Mouse (Mus musculus) activated CD4-positive, CD25-positive, alpha-beta regulatory T cell, adult 4 months (primary cell): Measurements from ENCODE around the gene Slc44a4. TPM values are rescaled to one million over a fixed set of nuclear protein-coding genes. Genes with fewer than 3 reads are reported as not detected.
"Not testable (repeated sequence)": the region's sequence is repeated elsewhere in the genome, so short reads cannot be mapped to it uniquely, and the experiment has no call there.

Experiments used
- ATAC-seq: one replicate; pipeline ENCODE4 v1.8.0; 2017
- polyA plus RNA-seq, 2 experiments: library from polyadenylated mRNA; unstranded; fragments of 100-300 nt; shearing (Covaris generic); gene quantifications; one replicate each; pipeline ENCODE4 v1.2.1; 2017

The Slc44a4 gene
- polyA plus RNA-seq, 2 experiments from 2014 or later, result not detected

DNA sequence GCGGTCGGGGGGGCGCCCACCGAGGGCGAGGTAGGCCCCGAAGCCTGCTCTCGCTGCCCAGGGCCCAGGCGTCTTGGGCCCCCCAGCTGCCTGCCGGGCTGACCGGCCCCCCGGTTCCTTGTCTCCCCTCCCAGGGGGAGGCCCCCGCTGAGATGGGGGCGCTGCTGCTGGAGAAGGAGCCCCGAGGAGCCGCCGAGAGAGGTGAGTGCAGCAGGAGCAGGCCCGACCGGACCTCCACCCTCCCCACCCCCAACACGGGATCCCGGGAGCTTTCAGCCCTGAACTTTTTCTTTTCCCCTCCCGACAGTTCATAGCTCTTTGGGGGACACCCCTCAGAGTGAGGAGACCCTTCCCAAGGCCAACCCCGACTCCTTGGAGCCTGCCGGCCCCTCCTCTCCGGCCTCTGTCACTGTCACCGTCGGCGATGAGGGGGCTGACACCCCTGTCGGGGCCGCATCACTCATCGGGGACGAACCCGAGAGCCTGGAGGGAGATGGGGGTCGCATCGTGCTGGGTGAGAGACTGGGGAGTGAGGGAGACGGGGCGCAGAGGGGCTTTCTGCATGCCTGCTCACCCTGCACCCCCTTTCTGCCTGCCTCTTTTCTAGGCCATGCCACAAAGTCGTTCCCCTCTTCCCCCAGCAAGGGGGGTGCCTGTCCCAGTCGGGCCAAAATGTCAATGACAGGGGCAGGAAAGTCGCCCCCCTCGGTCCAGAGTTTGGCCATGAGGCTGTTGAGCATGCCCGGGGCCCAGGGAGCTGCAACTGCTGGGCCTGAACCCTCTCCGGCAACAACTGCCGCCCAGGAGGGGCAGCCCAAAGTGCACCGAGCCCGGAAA lies 15.0 kb upstream of the Slc44a4 start:
- ATAC-seq, result peak; percentile 24

DNA sequence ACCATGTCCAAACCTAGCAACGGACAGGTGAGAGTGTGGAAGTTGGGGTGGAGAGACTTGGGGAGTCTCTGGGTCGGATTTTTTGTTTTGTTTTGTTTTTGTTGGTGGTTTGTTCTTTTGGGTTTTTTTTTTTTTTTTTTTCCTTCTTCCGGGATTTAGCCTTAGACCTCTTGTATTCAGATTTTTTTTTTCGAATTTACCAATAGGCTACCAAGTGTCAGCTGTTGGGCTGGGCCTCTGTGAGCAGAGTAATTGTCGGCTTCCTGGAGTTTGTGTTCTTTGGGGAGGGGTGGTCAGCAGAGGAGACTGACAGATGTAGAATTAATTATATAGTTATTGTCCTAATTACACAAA lies 14.4 kb upstream of the Slc44a4 start:
- peak; percentile 53 for ATAC-seq

DNA sequence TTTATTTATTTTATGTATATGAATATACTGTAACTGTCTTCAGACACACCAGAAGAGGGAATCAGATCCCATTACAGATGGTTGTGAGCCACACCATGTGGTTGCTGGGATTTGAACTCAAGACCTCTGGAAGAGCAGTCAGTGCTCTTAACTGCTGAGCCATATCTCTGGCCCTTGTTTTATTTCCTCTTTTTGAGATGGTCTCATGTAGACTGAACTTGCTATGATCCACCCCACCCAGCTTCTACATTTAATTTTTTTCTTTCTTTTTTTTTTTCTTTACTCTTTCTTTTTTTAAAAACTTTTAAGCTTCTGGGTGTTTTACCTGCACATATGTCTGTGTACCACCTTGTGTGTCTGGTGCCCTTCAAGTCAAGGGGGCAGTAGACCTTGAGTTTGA lies 13.4 kb upstream of the Slc44a4 start:
- not testable (repeated sequence) for ATAC-seq

DNA sequence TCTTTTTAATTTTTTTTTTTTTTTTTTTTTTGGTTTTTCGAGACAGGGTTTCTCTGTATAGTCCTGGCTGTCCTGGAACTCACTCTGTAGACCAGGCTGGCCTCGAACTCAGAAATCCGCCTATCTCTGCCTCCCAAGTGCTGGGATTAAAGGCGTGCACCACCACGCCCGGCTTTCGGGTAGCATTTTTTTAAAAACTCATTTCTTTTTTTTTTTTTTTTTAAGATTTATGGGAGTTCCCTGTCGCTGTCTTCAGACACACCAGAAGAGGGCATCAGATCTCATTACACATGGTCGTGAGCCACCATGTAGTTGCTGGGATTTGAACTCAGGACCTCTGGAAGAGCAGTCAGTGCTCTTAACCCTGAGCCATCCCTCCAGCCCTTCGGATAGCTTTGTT lies 12.3 kb upstream of the Slc44a4 start:
- not testable (repeated sequence) for ATAC-seq

DNA sequence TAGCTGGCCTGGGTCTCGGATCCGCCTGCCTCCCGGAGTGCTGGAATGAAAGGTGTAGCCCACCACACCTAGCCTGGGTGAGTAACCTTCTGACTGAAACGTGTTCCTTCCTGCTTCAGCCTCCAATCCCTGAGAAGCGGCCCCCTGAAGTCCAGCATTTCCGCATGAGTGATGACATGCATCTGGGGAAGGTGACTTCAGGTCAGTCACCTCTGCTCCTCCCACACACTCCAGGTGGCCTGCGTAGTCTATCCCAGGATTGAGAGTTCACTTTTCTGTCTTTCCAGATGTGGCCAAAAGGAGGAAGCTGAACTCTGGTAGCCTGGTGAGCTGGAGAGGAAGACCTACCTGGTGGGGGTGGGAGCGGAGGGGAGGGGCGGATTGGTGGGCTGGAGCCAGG lies 11.4 kb upstream of the Slc44a4 start:
- no peak for ATAC-seq

DNA sequence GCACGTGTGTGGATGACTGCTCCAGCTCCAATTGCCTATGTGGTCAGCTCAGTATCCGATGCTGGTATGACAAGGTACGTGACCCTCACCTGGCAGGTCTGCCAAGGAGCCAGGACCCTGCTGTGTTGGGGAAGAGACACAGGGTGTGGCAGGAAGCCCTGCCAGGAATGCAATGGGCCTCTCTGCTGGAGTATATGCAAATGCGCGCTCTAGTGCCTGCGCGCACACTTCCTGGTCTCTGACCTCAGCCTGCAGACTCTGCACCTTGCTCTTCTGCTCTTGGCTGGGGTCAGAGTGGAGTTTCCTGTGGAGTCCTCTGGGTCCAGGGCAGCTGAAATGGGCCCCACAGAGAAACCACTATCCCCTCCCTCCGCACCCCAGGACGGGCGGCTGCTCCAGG lies 3.3 kb upstream of the Slc44a4 start:
- ATAC-seq, result no peak

DNA sequence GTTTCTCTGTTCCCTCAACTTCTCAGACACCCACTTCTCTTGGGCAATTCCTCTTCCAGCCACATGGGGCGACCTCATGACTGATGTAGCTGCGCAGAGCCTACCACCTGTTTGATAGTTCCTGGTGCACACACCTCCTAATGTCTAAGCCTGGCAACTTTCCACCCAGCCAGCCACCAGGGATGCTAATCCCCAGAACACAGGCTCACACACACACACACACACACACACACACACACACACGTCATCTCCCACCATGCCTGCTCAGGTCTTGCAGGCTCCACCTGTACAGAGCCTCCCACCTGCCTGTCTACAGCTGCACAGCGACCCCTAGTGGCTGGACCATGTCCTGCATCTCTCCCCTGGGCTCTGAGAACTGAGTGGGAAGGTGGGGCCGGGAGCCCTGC lies 2.3 kb upstream of the Slc44a4 start:
- ATAC-seq, result peak; percentile 89

DNA sequence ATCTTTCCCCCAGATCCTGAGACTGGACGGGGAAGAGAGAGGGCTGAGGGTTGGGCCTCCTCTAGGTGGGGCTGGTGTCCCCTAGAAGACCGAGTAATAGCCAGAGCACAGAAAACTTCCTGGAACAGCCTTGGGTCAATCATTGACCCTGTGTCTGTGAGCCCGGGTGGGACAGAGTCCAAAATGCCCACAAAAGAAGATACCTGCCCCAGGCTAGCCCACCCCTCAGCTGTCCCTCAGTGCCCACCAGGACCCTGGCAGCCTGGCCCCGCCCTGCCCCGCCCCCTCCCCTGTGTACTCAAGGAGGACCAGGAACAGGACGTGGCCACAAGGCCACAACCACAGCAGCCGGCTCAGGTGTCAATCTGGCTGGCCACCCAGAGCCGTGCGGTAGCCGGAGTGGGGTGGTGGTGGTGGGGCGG lies 1.2 kb downstream of the Slc44a4 start:
- ATAC-seq, result no peak

DNA sequence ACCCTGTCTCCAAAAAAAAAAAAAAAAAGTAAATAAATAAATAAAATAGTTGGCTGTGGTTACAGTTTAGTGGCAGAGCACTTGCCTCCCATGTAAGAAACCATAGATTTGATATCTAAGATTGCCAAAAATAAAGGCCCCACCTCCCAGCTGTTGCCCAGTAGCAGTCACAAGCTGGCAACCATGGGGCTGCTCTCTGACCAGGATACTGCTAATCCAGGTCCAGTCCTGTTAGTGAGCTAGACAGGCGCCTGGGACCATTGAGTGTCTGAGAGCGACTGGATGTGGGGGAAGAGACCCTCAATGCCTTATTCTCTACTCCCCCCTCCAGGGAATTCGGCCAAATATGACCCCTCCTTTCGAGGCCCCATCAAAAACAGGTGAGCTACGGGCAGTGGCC lies 2.0 kb downstream of the Slc44a4 start:
- ATAC-seq, result no peak

DNA sequence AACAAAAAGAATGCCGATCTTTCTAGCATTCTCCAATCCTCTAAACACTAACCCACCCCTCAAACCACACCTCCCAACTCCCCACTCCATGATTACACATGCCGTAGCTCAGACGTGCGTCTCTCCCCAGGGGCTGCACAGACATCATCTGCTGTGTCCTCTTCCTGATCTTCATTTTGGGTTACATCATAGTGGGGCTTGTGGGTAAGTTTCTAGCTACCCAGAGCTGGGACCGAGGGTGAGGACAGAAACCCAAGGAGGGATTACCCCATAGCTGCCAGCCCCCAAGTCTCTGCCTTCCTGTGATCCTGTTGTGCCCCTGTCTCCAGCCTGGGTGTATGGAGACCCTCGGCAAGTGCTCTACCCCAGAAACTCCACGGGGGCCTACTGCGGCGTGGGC lies 2.9 kb downstream of the Slc44a4 start:
- no peak for ATAC-seq

DNA sequence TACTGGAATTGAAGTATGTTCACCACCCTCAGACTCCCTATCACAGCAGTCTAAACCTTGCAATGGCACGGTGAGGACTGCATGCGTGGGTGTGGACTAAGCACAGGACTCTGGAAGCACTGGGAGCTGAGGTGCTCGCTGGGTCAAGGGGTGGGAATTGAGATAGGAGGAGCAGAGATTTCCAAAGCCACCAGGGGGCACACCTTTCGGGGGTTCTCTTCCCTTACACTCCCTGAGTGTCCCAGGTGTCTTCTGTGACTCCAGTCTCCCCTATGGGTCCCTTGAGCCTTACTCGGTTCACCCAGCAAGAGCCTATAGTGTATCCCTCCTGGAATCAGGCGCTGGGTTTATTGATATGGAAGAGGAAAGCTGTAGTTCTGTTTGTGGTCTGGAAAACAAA lies 8.7 kb downstream of the Slc44a4 start:
- ATAC-seq, result no peak

DNA sequence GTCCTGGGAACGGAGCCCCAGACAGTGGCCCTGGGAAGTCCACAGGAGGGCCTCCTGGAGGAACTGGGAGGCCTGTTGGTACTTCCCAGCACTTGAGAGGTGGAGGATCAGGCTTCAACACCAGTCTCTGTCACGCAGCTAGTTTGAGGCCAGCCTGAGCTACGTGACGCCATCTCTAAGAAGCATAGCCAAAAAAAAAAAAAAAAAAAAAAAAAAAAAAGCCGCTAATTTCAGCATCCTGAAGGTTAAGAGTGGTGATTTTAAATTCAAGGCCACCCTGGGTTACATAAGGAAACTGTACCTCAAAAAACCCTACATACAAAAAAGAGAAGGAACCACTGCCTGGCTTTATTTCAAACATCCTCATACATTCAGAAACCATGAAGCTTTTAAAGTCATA lies 10.0 kb downstream of the Slc44a4 start:
- ATAC-seq, result no peak

DNA sequence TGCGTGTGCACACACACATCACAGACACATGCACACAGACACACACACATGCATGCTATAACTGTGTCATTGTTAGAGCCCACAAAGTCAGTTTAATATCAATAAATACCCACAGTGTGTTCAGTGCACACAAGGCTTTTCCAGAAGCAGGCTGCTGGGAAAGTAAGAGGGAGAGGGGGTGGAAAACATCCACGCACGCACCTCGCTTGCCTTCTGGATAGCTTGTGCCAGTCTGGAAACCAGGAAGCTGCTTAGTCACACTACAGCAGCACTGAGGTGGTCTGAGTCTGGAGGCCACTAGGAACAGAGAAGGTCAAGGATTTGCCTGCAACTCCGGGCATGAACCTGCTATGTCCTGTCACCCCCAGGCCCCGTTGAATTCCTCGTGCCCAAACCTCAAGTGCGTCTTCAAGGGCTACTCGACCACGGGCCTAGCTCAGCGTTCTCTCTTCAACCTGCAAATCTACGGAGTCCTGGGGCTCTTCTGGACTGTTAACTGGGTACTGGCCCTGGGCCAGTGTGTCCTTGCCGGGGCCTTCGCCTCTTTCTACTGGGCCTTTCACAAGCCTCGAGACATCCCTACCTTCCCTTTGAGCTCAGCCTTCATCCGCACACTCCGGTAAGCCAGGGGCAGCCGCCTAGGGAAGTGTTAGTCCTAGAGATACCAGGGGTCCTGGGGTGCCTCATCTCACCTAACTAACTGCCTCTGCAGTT lies 13.2 kb downstream of the Slc44a4 start:
- no peak for ATAC-seq

DNA sequence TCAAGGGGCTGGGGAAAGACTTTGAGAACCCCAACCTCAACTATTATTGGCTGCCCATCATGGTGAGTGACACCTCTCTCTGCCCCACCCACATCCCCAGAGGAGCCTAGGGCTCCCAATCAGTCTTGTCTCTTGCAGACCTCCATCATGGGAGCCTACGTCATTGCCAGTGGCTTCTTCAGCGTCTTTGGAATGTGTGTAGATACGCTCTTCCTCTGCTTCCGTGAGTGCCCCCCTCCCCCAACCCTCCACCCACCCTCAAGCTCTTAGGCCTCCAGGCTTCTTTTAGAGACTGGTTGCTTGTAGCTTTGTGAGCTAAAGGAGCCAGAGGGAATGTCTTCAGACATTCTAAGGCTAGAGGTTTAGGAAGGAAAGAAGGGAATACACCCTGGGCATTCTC lies 14.6 kb downstream of the Slc44a4 start:
- ATAC-seq, result no peak

DNA sequence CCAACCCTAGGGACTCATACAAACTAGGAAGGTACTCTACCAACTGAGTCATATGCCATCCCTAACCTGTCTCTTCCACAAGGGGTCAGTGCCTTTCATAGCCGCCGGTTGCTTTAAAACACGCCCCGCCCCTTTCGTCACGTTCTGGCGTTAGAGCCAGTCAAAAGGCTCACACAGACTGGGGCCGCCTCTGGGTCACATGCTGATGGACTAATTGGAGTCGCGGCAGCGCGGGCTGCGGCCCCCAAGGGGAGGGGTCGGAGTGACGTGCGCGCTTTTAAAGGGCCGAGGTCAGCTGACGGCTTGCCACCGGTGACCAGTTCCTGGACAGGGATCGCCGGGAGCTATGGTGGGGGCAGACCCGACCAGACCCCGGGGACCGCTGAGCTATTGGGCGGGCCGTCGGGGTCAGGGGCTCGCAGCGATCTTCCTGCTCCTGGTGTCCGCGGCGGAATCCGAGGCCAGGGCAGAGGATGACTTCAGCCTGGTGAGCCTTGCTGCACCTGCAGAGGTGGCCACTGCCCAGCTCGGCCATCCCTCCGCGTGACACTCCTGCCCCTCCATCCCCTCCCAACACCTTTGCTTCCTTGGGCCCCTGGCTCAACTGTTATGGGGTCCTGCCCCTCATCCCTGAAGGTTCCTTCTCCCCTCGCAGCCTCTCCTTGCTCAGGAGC lies 16.9 kb downstream of the Slc44a4 start, which contains the start of gene Neu1:
TSS of gene Neu1 (plus strand) at position 193 of the 674 bp plus-strand sequence.
- ATAC-seq, result peak; percentile 91

DNA sequence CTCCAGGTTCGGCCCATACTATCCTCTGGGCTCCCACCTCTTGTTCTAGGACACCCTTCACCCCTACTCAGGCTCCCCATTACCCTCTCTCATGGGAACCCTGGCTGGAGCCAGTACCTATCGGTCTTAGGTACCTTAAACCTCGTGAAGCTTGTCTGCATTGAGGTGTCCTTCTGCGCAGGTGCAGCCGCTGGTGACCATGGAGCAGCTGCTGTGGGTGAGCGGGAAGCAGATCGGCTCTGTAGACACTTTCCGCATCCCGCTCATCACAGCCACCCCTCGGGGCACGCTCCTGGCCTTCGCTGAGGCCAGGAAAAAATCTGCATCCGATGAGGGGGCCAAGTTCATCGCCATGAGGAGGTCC lies 17.5 kb downstream of the Slc44a4 start:
- ATAC-seq, result peak; percentile 17

DNA sequence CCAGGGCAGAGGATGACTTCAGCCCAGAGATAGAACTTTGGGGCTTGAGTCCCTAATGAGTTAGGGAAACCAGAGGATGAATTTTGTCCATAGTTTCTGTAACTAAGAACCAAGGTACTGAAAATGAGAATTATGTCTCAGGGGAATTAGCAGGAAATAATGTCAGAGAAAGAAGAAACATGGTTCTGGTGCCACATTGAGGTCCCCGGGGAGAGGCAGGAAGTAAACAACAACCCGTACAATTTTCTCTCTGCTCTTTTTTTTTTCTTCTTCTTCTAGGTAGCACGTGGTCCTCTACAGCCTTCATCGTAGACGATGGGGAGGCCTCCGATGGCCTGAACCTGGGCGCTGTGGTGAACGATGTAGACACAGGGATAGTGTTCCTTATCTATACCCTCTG lies 18.0 kb downstream of the Slc44a4 start:
- ATAC-seq, result peak; percentile 20

DNA sequence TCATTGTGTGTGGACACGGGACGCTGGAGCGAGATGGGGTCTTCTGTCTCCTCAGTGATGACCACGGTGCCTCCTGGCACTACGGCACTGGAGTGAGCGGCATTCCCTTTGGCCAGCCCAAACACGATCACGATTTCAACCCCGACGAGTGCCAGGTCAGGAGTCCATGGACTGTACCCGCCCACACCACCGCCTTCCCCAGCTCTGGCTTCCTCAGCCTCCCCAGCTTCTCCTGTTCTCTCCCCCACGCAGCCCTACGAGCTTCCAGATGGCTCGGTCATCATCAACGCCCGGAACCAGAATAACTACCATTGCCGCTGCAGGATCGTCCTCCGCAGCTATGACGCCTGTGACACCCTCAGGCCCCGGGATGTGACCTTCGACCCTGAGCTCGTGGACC lies 19.8 kb downstream of the Slc44a4 start:
- no peak for ATAC-seq

DNA sequence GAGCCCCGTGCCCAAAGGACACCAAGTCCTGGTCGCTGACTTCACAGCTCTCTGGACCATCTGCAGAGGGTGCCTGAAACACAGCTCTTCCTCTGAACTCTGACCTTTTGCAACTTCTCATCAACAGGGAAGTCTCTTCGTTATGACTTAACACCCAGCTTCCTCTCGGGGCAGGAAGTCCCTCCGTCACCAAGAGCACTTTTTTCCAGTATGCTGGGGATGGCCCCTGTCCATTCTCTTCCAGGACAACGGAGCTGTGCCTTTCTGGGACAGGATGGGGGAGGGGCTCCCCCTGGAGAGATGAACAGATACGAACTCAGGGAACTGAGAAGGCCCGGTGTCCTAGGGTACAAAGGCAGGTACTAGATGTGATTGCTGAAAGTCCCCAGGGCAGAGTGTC lies 20.6 kb downstream of the Slc44a4 start:
- ATAC-seq, result no peak

DNA sequence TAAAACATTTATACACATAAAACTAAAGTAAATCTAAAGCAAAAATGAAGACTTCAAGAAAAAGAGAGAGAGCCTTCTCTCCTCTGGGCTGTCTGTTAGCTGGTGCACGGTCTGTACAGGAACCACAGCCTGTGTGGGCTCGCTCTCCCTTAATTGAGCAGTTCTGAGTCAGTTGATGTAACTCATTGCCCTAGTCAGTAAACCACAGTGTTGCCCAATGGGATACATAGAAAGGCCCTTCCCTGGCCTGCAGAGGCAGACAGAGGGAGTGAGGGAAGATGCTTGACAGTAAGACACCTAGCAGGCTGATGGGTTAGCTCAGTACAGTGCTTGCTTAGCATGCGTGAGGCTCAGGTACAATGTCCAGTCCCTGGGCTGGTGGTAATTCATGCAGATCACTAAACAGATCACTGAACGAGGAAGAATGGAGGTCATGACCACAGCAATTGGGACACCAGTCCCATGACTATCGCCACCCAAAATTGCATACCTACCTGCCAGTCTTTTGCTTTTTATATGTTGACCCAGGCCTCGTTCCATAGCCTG lies 23.8 kb downstream of the Slc44a4 start:
- no peak for ATAC-seq

DNA sequence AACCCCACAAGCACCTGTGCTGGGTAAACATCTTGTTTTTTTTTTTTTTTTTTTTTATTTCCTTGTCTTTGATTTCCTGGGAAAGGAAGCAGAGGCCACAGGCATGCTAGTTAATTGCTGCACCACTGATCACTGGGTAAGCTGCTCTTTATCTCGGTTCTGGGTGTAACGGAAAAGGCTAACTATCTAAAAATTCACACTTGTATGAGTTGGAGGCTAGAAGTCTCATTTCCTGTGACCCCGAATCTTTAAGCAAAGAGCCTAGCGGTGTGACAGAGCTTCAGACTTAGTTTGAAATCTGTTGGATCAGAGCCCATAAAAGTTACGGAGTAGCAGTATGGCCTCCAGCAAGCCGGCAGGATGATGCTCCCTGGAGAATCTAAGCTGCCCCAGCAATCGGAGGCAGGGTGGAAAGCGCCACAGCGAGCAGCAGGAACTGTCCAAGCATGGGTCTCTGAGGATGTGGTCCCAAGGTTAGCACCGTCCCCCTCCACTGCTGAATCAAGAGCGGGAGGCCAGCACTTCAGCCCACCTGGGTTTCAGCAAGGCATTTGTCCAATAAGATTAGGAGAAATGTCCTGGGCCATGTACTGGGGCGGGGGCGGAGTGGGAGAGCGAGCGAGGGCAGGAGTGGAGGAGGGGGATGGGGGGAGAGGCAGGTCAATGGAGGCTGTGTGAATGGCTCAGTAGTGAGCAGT lies 27.2 kb downstream of the Slc44a4 start:
- ATAC-seq, result no peak

DNA sequence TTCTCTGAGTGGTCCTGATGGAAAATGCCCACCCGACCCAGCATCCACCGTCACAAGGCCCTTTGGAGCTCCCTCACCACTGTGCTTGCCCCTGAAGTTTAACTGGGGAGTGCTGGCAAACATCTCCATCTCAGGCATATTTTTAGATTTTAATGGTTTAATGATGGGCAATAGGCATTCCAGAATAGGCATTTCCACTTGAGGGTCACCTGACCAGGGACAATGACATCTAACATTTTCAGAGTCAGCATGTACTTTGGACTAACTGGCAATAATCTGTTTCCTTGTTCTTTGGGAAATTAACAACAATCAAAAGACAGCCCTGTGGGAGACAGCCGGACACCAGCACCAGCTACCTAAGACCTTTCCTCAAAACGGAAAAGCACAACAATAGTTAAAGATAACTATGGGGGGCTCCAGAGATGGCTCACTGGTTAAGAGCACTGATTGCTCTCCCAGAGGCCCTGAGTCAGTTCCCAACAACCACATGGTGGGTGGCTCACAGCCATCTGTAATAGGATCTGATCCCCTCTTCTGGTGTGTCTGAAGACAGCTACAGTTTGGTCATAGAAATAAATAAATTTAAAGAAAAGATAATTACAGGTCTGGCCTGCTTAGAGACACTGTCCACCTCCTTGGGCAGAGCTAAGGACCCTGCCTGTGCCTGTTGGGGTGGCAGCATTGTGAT lies 29.0 kb downstream of the Slc44a4 start:
- ATAC-seq, result no peak
